Mouse (Mus musculus) midbrain, embryonic 12.5 days (tissue): ENCODE measurements around the gene Gcn1l1. TPM values are rescaled to one million over a fixed set of nuclear protein-coding genes. Genes with fewer than 3 reads are reported as not detected.

ENCODE experiments used
- ATAC-seq: fragments of 200-750 bp; cut with Nextera tagmentation; 2 replicates; pipeline ENCODE4 v1.8.0; 2017; ENCODE audit warnings: low read depth, moderate TSS enrichment, moderate library complexity; ENCODE audit not compliant: low FRiP score
- H3K27ac ChIP-seq: fragments of 300-500 bp; sonication (generic); replicated peaks from 2 replicates; pipeline ENCODE4 v1.5.1; 2016; ENCODE audit warnings: mild to moderate bottlenecking
- H3K27me3 ChIP-seq: fragments of 300-500 bp; sonication (generic); 2 replicates; pipeline ENCODE4 v1.6.1; 2016; ENCODE audit warnings: mild to moderate bottlenecking
- H3K36me3 ChIP-seq: fragments of 300-500 bp; sonication (generic); 2 replicates; pipeline ENCODE4 v1.6.1; 2016
- H3K4me1 ChIP-seq: fragments of 300-500 bp; sonication (generic); 2 replicates; pipeline ENCODE4 v1.6.1; 2016
- H3K4me2 ChIP-seq: fragments of 300-500 bp; sonication (generic); replicated peaks from 2 replicates; pipeline ENCODE4 v1.6.1; 2016; ENCODE audit warnings: mild to moderate bottlenecking, moderate library complexity
- H3K4me3 ChIP-seq: fragments of 300-500 bp; sonication (generic); 2 replicates; pipeline ENCODE4 v1.5.1; 2016; ENCODE audit warnings: mild to moderate bottlenecking
- H3K9ac ChIP-seq: fragments of 300-500 bp; sonication (generic); replicated peaks from 2 replicates; pipeline ENCODE4 v1.6.1; 2016; ENCODE audit warnings: mild to moderate bottlenecking, moderate library complexity
- H3K9me3 ChIP-seq: fragments of 300-500 bp; sonication (generic); 2 replicates; pipeline ENCODE4 v1.6.1; 2016; ENCODE audit warnings: mild to moderate bottlenecking
- WGBS: fragments of 180-500 bp; shearing (Covaris S2); methylation state at CpG from one replicate; pipeline ENCODE4 v1.1.7; 2016; 5-methylcytosine and 5-hydroxymethylcytosine counted together
- polyA plus RNA-seq: library from polyadenylated mRNA; unstranded; fragments of >200 nt; fragmentation: Nextera tagmentation; extraction: Ambion mirVana; gene quantifications from 2 replicates; pipeline ENCODE4 v1.2.1, GENCODE M21; 2016

Gene Gcn1l1
- polyA plus RNA-seq, 1 experiment from 2014 or later: 65.3 TPM

- H3K4me1 ChIP-seq: peaks cover 23% of the 10 kb centered on the region
- no peak overlapping the region for H3K4me3 ChIP-seq
- no peak overlapping the region for H3K4me2 ChIP-seq
- H3K36me3 ChIP-seq: no peaks in the 10 kb centered on the region
- no peak overlapping the region for H3K27ac ChIP-seq
- no peaks in the 10 kb centered on the region for H3K9me3 ChIP-seq
- peaks cover 10% of the 10 kb centered on the region; the same call in 1 of the 2 replicates for H3K27me3 ChIP-seq
- 78% methylated on average over 13 of the region's 13 CpGs for WGBS
- no peak overlapping the region for H3K9ac ChIP-seq
- ATAC-seq: no peak
These were observed 26.9 kb upstream of the Gcn1l1 start for GRCm38 (mm10) chr5:115538017-115538692.

GRCm38 (mm10) chr5:115538693-115539043 is 26.4 kb upstream of the Gcn1l1 start:
- under 1% methylated on average over 11 of the region's 12 CpGs for WGBS

GRCm38 (mm10) chr5:115542635-115543384 is 22.2 kb upstream of the Gcn1l1 start:
- Histone ChIP-seq H3K27ac (no peak overlapping the region), H3K36me3 (peaks cover 2% of the 10 kb centered on the region; the same call in 1 of the 2 replicates), H3K9me3 (no peaks in the 10 kb centered on the region), H3K27me3 (no peaks in the 10 kb centered on the region), H3K4me2 (no peak overlapping the region), H3K4me1 (peaks cover 44% of the 10 kb centered on the region), H3K9ac (no peak overlapping the region), H3K4me3 (no peak overlapping the region)
- no peak for ATAC-seq
- WGBS: 75% methylated on average over 19 of the region's 19 CpGs

More at GRCm38 (mm10) chr5:115538693-115539043, 26.4 kb upstream of the Gcn1l1 start:
- Histone ChIP-seq H3K27ac (no peak overlapping the region), H3K9ac (no peak overlapping the region), H3K4me3 (no peak overlapping the region), H3K4me2 (no peak overlapping the region), H3K27me3 (peaks cover 10% of the 10 kb centered on the region; the same call in 1 of the 2 replicates), H3K36me3 (no peaks in the 10 kb centered on the region), H3K4me1 (peaks cover 26% of the 10 kb centered on the region), H3K9me3 (no peaks in the 10 kb centered on the region)
- peak; percentile 77; the same call in 1 of the 2 replicates for ATAC-seq

- peak overlapping the region; percentile 11; the same call in 1 of the 2 replicates for H3K27ac ChIP-seq
- H3K27me3 ChIP-seq: no peaks in the 10 kb centered on the region
- H3K4me3 ChIP-seq: no peak overlapping the region
- ATAC-seq: no peak
- no peak overlapping the region for H3K4me2 ChIP-seq
- no peaks in the 10 kb centered on the region for H3K9me3 ChIP-seq
- H3K4me1 ChIP-seq: peaks cover 37% of the 10 kb centered on the region
- H3K9ac ChIP-seq: no peak overlapping the region
- WGBS: 69% methylated on average over 17 of the region's 17 CpGs
- H3K36me3 ChIP-seq: peaks cover 4% of the 10 kb centered on the region; the same call in 1 of the 2 replicates
These were observed 21.4 kb upstream of the Gcn1l1 start for GRCm38 (mm10) chr5:115543509-115544253.

GRCm38 (mm10) chr5:115544655-115545185 is 20.3 kb upstream of the Gcn1l1 start:
- no peaks in the 10 kb centered on the region for H3K27me3 ChIP-seq
- WGBS: 60% methylated on average over 18 of the region's 18 CpGs
- H3K4me1 ChIP-seq: peaks cover 34% of the 10 kb centered on the region
- no peak overlapping the region for H3K4me2 ChIP-seq
- ATAC-seq: no peak
- H3K9me3 ChIP-seq: no peaks in the 10 kb centered on the region
- H3K36me3 ChIP-seq: peaks cover 4% of the 10 kb centered on the region; the same call in 1 of the 2 replicates
- no peak overlapping the region for H3K4me3 ChIP-seq
- no peak overlapping the region for H3K27ac ChIP-seq
- H3K9ac ChIP-seq: no peak overlapping the region

- Histone ChIP-seq H3K4me3 (no peak overlapping the region), H3K4me2 (no peak overlapping the region), H3K27ac (no peak overlapping the region), H3K36me3 (peaks cover 4% of the 10 kb centered on the region; the same call in 1 of the 2 replicates), H3K27me3 (no peaks in the 10 kb centered on the region), H3K9me3 (no peaks in the 10 kb centered on the region), H3K9ac (no peak overlapping the region), H3K4me1 (peaks cover 34% of the 10 kb centered on the region)
- no peak for ATAC-seq
- WGBS: 90% methylated on average over 14 of the region's 14 CpGs
These were observed 19.4 kb upstream of the Gcn1l1 start for GRCm38 (mm10) chr5:115545636-115546035.

- Histone ChIP-seq H3K36me3 (peaks cover 4% of the 10 kb centered on the region; the same call in 1 of the 2 replicates), H3K9me3 (no peaks in the 10 kb centered on the region), H3K4me2 (no peak overlapping the region), H3K4me3 (no peak overlapping the region), H3K27me3 (no peaks in the 10 kb centered on the region), H3K27ac (no peak overlapping the region), H3K4me1 (peaks cover 34% of the 10 kb centered on the region), H3K9ac (peak overlapping the region; percentile 21; the same call in 1 of the 2 replicates)
- 70% methylated on average over 11 of the region's 11 CpGs for WGBS
- no peak for ATAC-seq
These were observed 18.5 kb upstream of the Gcn1l1 start for GRCm38 (mm10) chr5:115546536-115546935.

GRCm38 (mm10) chr5:115547014-115547413 is 18.0 kb upstream of the Gcn1l1 start:
- WGBS: 25% methylated on average over 6 of the region's 6 CpGs
- H3K36me3 ChIP-seq: peaks cover 8% of the 10 kb centered on the region; the same call in 1 of the 2 replicates
- H3K27ac ChIP-seq: no peak overlapping the region
- H3K9ac ChIP-seq: peak overlapping the region; percentile 21; the same call in 1 of the 2 replicates
- peaks cover 34% of the 10 kb centered on the region for H3K4me1 ChIP-seq
- no peak overlapping the region for H3K4me3 ChIP-seq
- no peaks in the 10 kb centered on the region for H3K9me3 ChIP-seq
- H3K4me2 ChIP-seq: no peak overlapping the region
- ATAC-seq: no peak
- no peaks in the 10 kb centered on the region for H3K27me3 ChIP-seq

GRCm38 (mm10) chr5:115547421-115547820 is 17.6 kb upstream of the Gcn1l1 start:
- Histone ChIP-seq H3K4me1 (peaks cover 33% of the 10 kb centered on the region), H3K27me3 (no peaks in the 10 kb centered on the region), H3K36me3 (peaks cover 12% of the 10 kb centered on the region; the same call in 1 of the 2 replicates), H3K4me2 (no peak overlapping the region), H3K27ac (no peak overlapping the region), H3K9ac (no peak overlapping the region), H3K4me3 (no peak overlapping the region), H3K9me3 (no peaks in the 10 kb centered on the region)
- WGBS: 87% methylated on average over 7 of the region's 7 CpGs
- no peak for ATAC-seq

GRCm38 (mm10) chr5:115548501-115549285 is 16.4 kb upstream of the Gcn1l1 start:
- Histone ChIP-seq H3K4me3 (no peak overlapping the region), H3K27me3 (no peaks in the 10 kb centered on the region), H3K9ac (no peak overlapping the region), H3K9me3 (no peaks in the 10 kb centered on the region), H3K27ac (no peak overlapping the region), H3K4me2 (no peak overlapping the region), H3K4me1 (peaks cover 21% of the 10 kb centered on the region), H3K36me3 (peaks cover 25% of the 10 kb centered on the region)
- WGBS: 93% methylated on average over 18 of the region's 18 CpGs
- no peak for ATAC-seq

GRCm38 (mm10) chr5:115550482-115551005 is 14.5 kb upstream of the Gcn1l1 start:
- 82% methylated on average over 11 of the region's 11 CpGs for WGBS
- no peaks in the 10 kb centered on the region for H3K27me3 ChIP-seq
- no peak overlapping the region for H3K4me3 ChIP-seq
- ATAC-seq: no peak
- H3K9me3 ChIP-seq: no peaks in the 10 kb centered on the region
- no peak overlapping the region for H3K9ac ChIP-seq
- H3K4me2 ChIP-seq: no peak overlapping the region
- peaks cover 33% of the 10 kb centered on the region for H3K36me3 ChIP-seq
- H3K4me1 ChIP-seq: 0 out of 2 replicates have a peak, but pooled peaks cover 9% of the 10 kb centered on the region
- no peak overlapping the region for H3K27ac ChIP-seq
